In genomic region chr13:90644216-90644615, GRCm38 (mm10) we compare ENCODE assay signal across 31 mouse cellular contexts.
A peak's percentile ranks its signal among the peaks of the same experiment; 100 is the strongest.
DNase-seq lines count a peak whose midpoint lies in the region; ATAC-seq and TF ChIP-seq lines count a peak whose summit lies in the region.
"Had no signal": no experiment of that assay in that cellular context is flagged by ENCODE, and none has a peak within 500 bp of the region (broad histone marks: within the 10 kb centered on the region; RNA-seq: fewer than 3 reads in every experiment).

No protein-coding gene starts in this region.

- TF ChIP-seq CTCF in forebrain, postnatal 0 days (IDR thresholded peaks at IDR 0.05; ENCODE audit: low read depth), result no peak
- TF ChIP-seq CTCF in lung, embryonic 14.5 days (IDR thresholded peaks at IDR 0.05; ENCODE audit: low read depth), result no peak

- H3K9ac ChIP-seq in forebrain, embryonic 11.5 days (ENCODE audit: low read length), result no peak overlapping the region
- H3K9ac ChIP-seq in forebrain, postnatal 0 days, result no peak overlapping the region
- no peak overlapping the region for H3K9ac ChIP-seq in lung, embryonic 14.5 days
- H3K9ac ChIP-seq in forebrain, embryonic 16.5 days (replicated peaks; ENCODE audit: low read depth, low read length), result no peak overlapping the region
- H3K9ac ChIP-seq: embryonic facial prominence, embryonic 15.5 days; limb, embryonic 13.5 days; neural tube, embryonic 12.5 days had no signal

- intact Hi-C loops in left cerebral cortex, postnatal 4 days (cut with DNase I), result no loop called here

- no peak overlapping the region for H3K4me3 ChIP-seq in forebrain, embryonic 11.5 days (ENCODE audit: low read depth, low read length)
- no peak overlapping the region for H3K4me3 ChIP-seq in forebrain, postnatal 0 days (ENCODE audit: low read depth, low read length)
- H3K4me3 ChIP-seq in lung, embryonic 14.5 days (ENCODE audit: low read depth, low read length), result no peak overlapping the region
- H3K4me3 ChIP-seq in forebrain, embryonic 16.5 days (replicated peaks; ENCODE audit: low read length), result no peak overlapping the region
- H3K4me3 ChIP-seq: embryonic facial prominence, embryonic 10.5 days; embryonic facial prominence, embryonic 15.5 days; heart, embryonic 10.5 days; limb, embryonic 13.5 days; neural tube, embryonic 12.5 days had no signal

- ATAC-seq in forebrain, embryonic 11.5 days (replicated peaks; ENCODE audit: low FRiP score), result peak; percentile 26; the same call in 1 of the 2 replicates
- no peak for ATAC-seq in forebrain, postnatal 0 days
- ATAC-seq in lung, embryonic 14.5 days (ENCODE audit: insufficient read depth), result no peak
- no peak; the same call in none of the 2 replicates for ATAC-seq in forebrain, embryonic 16.5 days
- ATAC-seq: intestine, postnatal 0 days; lung, postnatal 0 days; Patski had no signal

- no peaks in the 10 kb centered on the region for H3K36me3 ChIP-seq in forebrain, embryonic 11.5 days (ENCODE audit: control insufficient read depth, insufficient read depth, low read length)
- no peaks in the 10 kb centered on the region for H3K36me3 ChIP-seq in forebrain, postnatal 0 days (ENCODE audit: insufficient read depth)
- H3K36me3 ChIP-seq in lung, embryonic 14.5 days (ENCODE audit: insufficient read depth), result no peaks in the 10 kb centered on the region
- H3K36me3 ChIP-seq in forebrain, embryonic 16.5 days (ENCODE audit: control insufficient read depth, insufficient read depth), result no peaks in the 10 kb centered on the region
- H3K36me3 ChIP-seq: embryonic facial prominence, embryonic 10.5 days; embryonic facial prominence, embryonic 15.5 days; heart, embryonic 10.5 days; limb, embryonic 13.5 days; neural tube, embryonic 12.5 days had no signal

- no peak overlapping the region for H3K4me2 ChIP-seq in forebrain, embryonic 11.5 days (ENCODE audit: low read depth, low read length, severe bottlenecking)
- no peak overlapping the region for H3K4me2 ChIP-seq in forebrain, postnatal 0 days (ENCODE audit: low read depth)
- H3K4me2 ChIP-seq in lung, embryonic 14.5 days, result no peak overlapping the region
- H3K4me2 ChIP-seq in forebrain, embryonic 16.5 days (ENCODE audit: low read length), result no peak overlapping the region
- H3K4me2 ChIP-seq: embryonic facial prominence, embryonic 15.5 days; limb, embryonic 13.5 days; liver, embryonic 11.5 days; neural tube, embryonic 12.5 days had no signal

- H3K27me3 ChIP-seq in forebrain, embryonic 11.5 days (ENCODE audit: control insufficient read depth, insufficient read depth, low read length), result no peaks in the 10 kb centered on the region
- no peaks in the 10 kb centered on the region for H3K27me3 ChIP-seq in forebrain, postnatal 0 days (ENCODE audit: insufficient read depth, low read length)
- no peaks in the 10 kb centered on the region for H3K27me3 ChIP-seq in lung, embryonic 14.5 days (ENCODE audit: insufficient read depth, low read length)
- no peaks in the 10 kb centered on the region for H3K27me3 ChIP-seq in forebrain, embryonic 16.5 days (replicated peaks; ENCODE audit: control insufficient read depth, insufficient read depth, low read length)
- H3K27me3 ChIP-seq: CH12.LX; embryonic facial prominence, embryonic 15.5 days; limb, embryonic 13.5 days; neural tube, embryonic 12.5 days; Patski had no signal

- DNase-seq in forebrain, embryonic 11.5 days (ENCODE audit: low spot score), result no peak
- no peak for DNase-seq in forebrain, postnatal 0 days
- DNase-seq in lung, embryonic 14.5 days, result peak; percentile 35
- DNase-seq in lung, postnatal 36 days, result no peak
- DNase-seq in adipocyte (ENCODE audit: low spot score), result peak; percentile 51
- no peak for DNase-seq in left cerebral cortex, postnatal 4 days
- no peak for DNase-seq in left cerebral cortex, adult 9 months (ENCODE audit: low spot score in 2 of 2)
- DNase-seq: adrenal gland, postnatal 36 days; cerebellum, adult 2 months; cerebellum, postnatal 14 days; gastrocnemius, postnatal 25 days; heart, adult 11 months; heart, postnatal 36 days; kidney, postnatal 25 days; right cerebral cortex, adult 18-20 months; right cerebral cortex, postnatal 4 days; thymus, adult 18-20 months; thymus, postnatal 25 days had no signal

- no peaks in the 10 kb centered on the region for H3K9me3 ChIP-seq in forebrain, embryonic 11.5 days (ENCODE audit: control insufficient read depth, low read length)
- H3K9me3 ChIP-seq in forebrain, postnatal 0 days (ENCODE audit: low read length), result no peaks in the 10 kb centered on the region
- no peaks in the 10 kb centered on the region for H3K9me3 ChIP-seq in lung, embryonic 14.5 days (ENCODE audit: low read depth, low read length)
- no peaks in the 10 kb centered on the region; the same call in 1 of the 2 replicates for H3K9me3 ChIP-seq in forebrain, embryonic 16.5 days (ENCODE audit: control insufficient read depth, low read length)
- H3K9me3 ChIP-seq: embryonic facial prominence, embryonic 10.5 days; embryonic facial prominence, embryonic 15.5 days; heart, embryonic 10.5 days; limb, embryonic 13.5 days; neural tube, embryonic 12.5 days had no signal

- no peak overlapping the region for H3K27ac ChIP-seq in forebrain, embryonic 11.5 days (ENCODE audit: low read depth, low read length)
- H3K27ac ChIP-seq in forebrain, postnatal 0 days (ENCODE audit: low read depth, low read length), result no peak overlapping the region
- no peak overlapping the region for H3K27ac ChIP-seq in lung, embryonic 14.5 days (ENCODE audit: low read depth)
- 0 out of 2 replicates have a peak overlapping the region, but pooled peaks have one; percentile 23 for H3K27ac ChIP-seq in forebrain, embryonic 16.5 days (ENCODE audit: low read length)
- H3K27ac ChIP-seq: embryonic facial prominence, embryonic 10.5 days; embryonic facial prominence, embryonic 15.5 days; heart, embryonic 10.5 days; limb, embryonic 13.5 days; macrophage; neural tube, embryonic 12.5 days; stomach, postnatal 0 days had no signal

- peaks cover 5% of the 10 kb centered on the region; the same call in 1 of the 2 replicates for H3K4me1 ChIP-seq in forebrain, embryonic 11.5 days (replicated peaks; ENCODE audit: control insufficient read depth, insufficient read depth, low read length)
- H3K4me1 ChIP-seq in forebrain, postnatal 0 days (ENCODE audit: insufficient read depth), result 0 out of 2 replicates have a peak, but pooled peaks cover 5% of the 10 kb centered on the region
- no peaks in the 10 kb centered on the region for H3K4me1 ChIP-seq in lung, embryonic 14.5 days (ENCODE audit: insufficient read depth)
- H3K4me1 ChIP-seq in forebrain, embryonic 16.5 days (replicated peaks; ENCODE audit: control insufficient read depth, insufficient read depth, low read length), result peaks cover 20% of the 10 kb centered on the region
- H3K4me1 ChIP-seq: neural tube, embryonic 12.5 days had no signal

Comparison
In these comparisons a context has a peak if more than half of its experiments do, and no peak if none do; other contexts are left out.
1. DNase-seq: peak in lung, embryonic 14.5 days (single experiment) and adipocyte (single experiment); none in forebrain, embryonic 11.5 days (single experiment), forebrain, postnatal 0 days (single experiment), lung, postnatal 36 days (single experiment), left cerebral cortex, postnatal 4 days (single experiment) and left cerebral cortex, adult 9 months (0 of 2).